Mouse (Mus musculus): ENCODE results near the gene Fto. TPM values are rescaled to one million over a fixed set of nuclear protein-coding genes. Genes with fewer than 3 reads are reported as not detected.

Gene Fto
- polyA plus RNA-seq, 1 experiment from 2014 or later = 120 TPM

DNA sequence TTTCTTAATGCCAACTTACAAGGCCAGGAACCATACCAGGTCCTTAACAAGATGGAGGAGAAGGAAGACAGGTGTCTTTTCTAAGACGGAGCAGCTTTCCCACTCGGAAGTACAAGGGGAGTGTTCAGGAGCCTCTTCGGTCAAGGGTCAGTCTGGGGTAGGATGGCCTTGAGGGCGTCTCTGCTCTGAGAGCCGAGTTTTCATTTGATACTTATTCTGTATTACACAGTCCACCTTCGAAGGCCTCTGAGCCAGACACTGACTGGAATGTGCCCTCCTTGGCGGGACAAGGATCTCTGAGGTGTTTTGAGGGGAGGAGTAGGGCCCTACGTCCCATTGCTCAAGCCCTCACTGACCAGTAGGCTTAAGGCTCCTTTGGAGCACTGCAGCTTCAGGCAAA lies 292.6 kb downstream of the Fto start:
- no peak overlapping the region for H3K9ac ChIP-seq
- H3K36me3 ChIP-seq = no peaks in the 10 kb centered on the region
- no peak overlapping the region for H3K4me2 ChIP-seq
- no peak for ATAC-seq (ENCODE audit: low read depth)
- no peaks in the 10 kb centered on the region for H3K9me3 ChIP-seq
- peaks cover 36% of the 10 kb centered on the region for H3K27me3 ChIP-seq
- H3K4me1 ChIP-seq (replicated peaks) = peaks cover 2% of the 10 kb centered on the region
- no peak overlapping the region for H3K4me3 ChIP-seq
- 87% methylated on average over 8 of the region's 8 CpGs for WGBS
- H3K27ac ChIP-seq (replicated peaks) = no peak overlapping the region

DNA sequence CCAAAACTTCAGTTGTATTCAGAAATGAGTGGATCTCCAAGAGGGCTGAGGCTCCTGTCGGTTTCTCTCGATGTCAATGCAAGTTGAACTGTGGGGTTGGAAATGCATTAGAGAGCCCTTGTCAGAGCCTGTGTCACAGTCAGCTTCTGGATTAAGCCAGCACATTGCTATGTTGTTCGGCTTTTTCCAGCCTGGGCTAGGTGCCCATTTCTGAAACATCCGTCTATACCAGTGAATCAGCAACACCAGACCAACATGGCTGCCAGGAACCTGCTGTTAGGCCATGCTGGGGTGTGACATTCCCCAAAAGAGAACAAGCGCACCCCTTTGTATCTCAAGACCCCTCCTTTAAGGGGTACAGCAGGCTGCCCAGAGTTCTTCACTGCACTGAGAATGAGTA lies 293.8 kb downstream of the Fto start:
- ATAC-seq (ENCODE audit: low read depth) = no peak
- H3K27ac ChIP-seq (replicated peaks) = no peak overlapping the region
- H3K4me2 ChIP-seq = no peak overlapping the region
- H3K36me3 ChIP-seq = no peaks in the 10 kb centered on the region
- H3K4me1 ChIP-seq (replicated peaks) = peaks cover 14% of the 10 kb centered on the region
- no peaks in the 10 kb centered on the region for H3K9me3 ChIP-seq
- peaks cover 47% of the 10 kb centered on the region for H3K27me3 ChIP-seq
- no peak overlapping the region for H3K9ac ChIP-seq
- H3K4me3 ChIP-seq = no peak overlapping the region
- 81% methylated on average over 5 of the region's 5 CpGs for WGBS

DNA sequence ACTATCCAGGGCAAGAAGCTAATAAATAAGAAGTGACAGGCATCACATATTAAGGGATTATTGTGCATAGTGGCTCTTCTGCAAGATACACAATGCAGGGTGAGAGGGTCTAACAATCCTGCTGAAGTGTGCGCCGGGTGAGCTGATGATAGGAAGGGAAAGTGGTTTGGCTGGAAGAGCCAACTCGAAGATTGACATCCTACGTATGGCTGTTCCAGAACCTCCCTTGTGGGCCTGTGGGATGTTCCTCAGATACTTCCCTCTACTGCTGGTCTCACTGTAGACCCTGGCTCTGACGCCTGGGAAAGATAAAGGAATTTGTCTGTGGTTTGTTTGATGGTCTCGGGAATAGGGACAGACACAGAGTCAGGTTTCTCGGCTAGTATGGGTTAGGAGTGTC lies 297.9 kb downstream of the Fto start:
- no peak overlapping the region for H3K4me2 ChIP-seq
- H3K4me1 ChIP-seq (replicated peaks) = peaks cover 52% of the 10 kb centered on the region
- H3K27ac ChIP-seq (replicated peaks) = no peak overlapping the region
- no peaks in the 10 kb centered on the region for H3K36me3 ChIP-seq
- H3K9me3 ChIP-seq = no peaks in the 10 kb centered on the region
- no peak overlapping the region for H3K4me3 ChIP-seq
- H3K9ac ChIP-seq = no peak overlapping the region
- ATAC-seq (ENCODE audit: low read depth) = no peak
- 62% methylated on average over 7 of the region's 7 CpGs for WGBS
- peaks cover 77% of the 10 kb centered on the region for H3K27me3 ChIP-seq

DNA sequence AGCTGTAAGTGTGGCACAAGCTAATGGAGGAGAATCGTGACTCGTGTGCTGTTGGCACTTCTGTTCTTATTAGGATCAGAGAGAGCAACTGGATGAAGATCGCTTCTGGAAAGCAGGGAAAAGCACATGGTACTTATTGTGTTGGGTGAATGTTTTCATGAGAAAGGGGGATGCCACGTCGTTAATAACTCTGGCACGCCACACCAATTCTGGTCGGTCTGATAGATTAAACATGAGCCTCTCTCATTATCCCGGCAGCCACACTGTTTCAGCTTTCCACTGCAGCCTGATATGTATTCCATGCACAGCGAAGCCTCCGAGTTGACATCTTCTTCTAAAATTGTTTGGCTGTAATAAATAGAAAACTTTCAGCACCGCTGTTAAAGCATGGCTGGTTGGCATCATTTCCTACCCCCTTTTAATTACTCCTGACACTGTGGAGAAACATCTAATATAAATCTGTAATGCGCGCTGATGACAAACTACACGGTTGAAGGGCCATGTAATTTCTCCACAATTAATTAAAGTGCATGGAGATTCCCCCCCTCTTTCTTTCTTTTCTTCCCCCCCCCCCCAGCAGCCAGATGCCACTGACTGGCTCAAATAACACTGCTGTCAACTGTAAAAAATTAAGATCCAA lies 298.5 kb downstream of the Fto start:
- peak; percentile 55 for ATAC-seq (ENCODE audit: low read depth)
- 0 out of 2 replicates have a peak overlapping the region, but pooled peaks have one; percentile 17 for H3K4me2 ChIP-seq
- no peak overlapping the region for H3K27ac ChIP-seq (replicated peaks)
- H3K4me3 ChIP-seq = no peak overlapping the region
- no peaks in the 10 kb centered on the region for H3K9me3 ChIP-seq
- no peaks in the 10 kb centered on the region for H3K36me3 ChIP-seq
- H3K4me1 ChIP-seq (replicated peaks) = peaks cover 53% of the 10 kb centered on the region
- WGBS = 24% methylated on average over 14 of the region's 14 CpGs
- H3K9ac ChIP-seq = no peak overlapping the region
- H3K27me3 ChIP-seq = peaks cover 78% of the 10 kb centered on the region

DNA sequence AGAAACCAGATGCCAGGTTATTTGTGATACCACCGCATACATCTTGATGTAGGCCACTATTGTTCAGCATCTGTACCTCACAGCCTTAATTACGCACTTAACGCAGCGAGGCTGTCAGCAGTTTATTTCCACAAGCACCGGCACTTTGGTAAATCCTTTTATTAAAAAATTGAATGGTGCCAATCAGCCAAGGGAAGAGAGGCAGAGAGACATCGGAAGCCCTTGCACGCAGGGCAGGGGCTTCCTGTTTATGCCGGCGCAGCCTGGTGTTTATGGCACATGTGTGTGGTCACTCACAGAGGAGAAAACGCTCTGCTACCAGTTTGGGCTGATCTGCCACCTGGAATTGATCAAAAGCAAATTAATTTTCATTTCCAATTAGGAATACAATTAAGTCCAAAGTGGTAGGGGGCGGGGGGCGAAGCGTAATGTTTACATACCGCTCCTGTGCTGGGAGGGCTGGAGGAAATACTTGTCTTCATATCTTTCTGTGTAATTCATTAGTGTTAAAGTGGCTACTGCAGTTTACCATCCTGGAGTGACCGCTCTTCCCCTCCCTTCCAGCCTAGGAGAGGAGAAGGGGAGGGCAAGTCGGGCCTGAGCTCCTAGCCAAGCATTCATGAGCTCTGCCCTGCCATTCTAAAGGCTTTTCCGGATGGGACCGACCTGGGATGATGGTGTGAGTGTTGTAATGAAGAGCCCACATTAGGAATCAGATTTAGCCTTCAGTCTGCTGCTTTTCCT lies 299.2 kb downstream of the Fto start:
- no peak overlapping the region for H3K27ac ChIP-seq (replicated peaks)
- peak overlapping the region; percentile 17; the same call in 1 of the 2 replicates for H3K4me2 ChIP-seq
- H3K36me3 ChIP-seq = no peaks in the 10 kb centered on the region
- H3K27me3 ChIP-seq = peaks cover 82% of the 10 kb centered on the region
- 22% methylated on average over 18 of the region's 18 CpGs for WGBS
- H3K4me3 ChIP-seq = no peak overlapping the region
- peaks cover 59% of the 10 kb centered on the region for H3K4me1 ChIP-seq (replicated peaks)
- no peaks in the 10 kb centered on the region for H3K9me3 ChIP-seq
- peak; percentile 48; the same call in 1 of the 2 replicates for ATAC-seq (ENCODE audit: low read depth)
- no peak overlapping the region for H3K9ac ChIP-seq

DNA sequence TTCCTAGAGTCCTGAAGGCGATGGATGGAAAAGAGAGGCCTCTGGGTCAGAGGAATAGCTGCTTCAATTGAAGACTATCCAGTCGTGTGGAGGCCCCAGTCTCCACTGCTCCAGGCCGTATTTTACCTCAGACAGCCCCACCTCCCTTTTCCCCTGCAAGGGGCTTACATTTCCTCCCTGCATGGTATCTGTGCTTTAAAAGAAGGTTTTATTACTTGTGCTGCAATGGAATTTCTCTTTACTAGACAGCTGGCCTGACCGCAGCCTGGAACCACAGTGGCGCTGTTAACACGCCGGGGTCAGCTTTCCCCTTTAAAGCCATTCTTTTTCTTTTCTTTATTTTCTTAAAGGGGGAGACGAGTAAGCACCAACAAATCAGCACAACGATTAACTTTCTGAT lies 300.3 kb downstream of the Fto start:
- Histone ChIP-seq H3K9me3 (no peaks in the 10 kb centered on the region), H3K36me3 (no peaks in the 10 kb centered on the region), H3K4me1 (replicated peaks) (peaks cover 70% of the 10 kb centered on the region), H3K9ac (no peak overlapping the region), H3K27ac (replicated peaks) (no peak overlapping the region), H3K27me3 (peaks cover 79% of the 10 kb centered on the region), H3K4me3 (no peak overlapping the region), H3K4me2 (no peak overlapping the region)
- ATAC-seq (ENCODE audit: low read depth) = no peak
- WGBS = 6% methylated on average over 9 of the region's 9 CpGs

DNA sequence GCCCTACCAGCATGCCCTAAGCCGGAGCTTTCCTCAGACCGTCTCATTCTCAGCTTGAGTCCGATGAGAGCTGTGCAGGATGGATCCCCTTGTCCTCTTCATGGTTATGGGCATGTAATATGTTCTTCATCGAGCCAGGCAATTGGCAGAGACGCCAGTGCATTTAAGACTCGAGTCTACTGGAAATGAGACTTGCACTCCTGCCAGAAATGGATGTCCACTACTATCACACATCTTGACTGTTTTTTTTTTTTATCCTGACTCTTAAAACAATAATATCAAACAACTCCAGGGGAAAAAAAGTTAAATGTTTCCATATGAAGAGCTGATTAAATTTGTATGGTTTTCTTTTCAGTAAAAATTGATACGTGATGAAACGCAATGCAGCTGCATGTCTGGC lies 301.9 kb downstream of the Fto start:
- WGBS = 80% methylated on average over 8 of the region's 8 CpGs
- no peak for ATAC-seq (ENCODE audit: low read depth)

DNA sequence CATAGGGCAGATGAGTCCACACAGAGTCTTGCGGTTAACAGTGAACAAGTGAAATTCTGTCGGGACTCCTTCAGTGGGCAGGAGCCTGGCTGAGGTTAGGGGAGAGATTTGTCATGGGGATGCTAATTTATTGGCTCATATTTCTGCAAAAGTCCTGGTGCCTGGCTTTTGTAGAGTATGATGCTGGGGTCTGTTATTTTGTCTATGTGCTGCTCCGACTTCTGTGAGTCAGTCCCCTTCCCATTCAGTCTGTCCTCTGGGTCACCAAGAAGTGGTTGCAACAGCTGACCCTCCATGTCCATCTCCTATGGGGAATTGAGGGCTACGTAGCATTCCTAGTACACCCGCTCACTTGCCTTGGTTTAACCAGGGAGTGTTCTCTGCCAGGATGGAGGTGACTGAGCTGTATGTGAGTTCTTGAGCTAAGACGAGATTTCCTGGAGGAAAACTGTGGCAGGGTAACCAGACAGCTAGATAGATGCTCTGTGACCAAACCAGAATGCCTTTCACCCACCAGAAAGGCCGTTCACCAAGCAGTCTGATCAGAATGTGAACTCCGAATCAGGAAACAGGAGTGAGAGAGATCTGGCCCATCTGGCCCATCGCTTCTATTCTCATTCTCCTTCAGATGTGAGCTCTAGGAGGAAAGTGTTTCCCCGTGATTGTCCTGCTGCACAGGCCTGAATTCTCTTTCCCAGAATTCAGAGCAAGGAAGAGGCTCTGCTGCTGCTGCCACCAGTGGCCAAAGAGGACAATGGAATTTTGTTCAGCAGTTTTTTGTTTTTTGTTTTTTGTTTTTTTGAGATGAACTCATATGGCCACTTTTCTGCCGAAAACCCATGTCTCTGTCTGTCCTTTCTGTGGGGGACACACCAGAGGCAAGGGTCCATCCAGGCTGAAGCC lies 302.7 kb downstream of the Fto start:
- Histone ChIP-seq H3K4me1 (replicated peaks) (peaks cover 70% of the 10 kb centered on the region), H3K4me3 (no peak overlapping the region), H3K27ac (replicated peaks) (no peak overlapping the region), H3K36me3 (no peaks in the 10 kb centered on the region), H3K9ac (no peak overlapping the region), H3K27me3 (peaks cover 79% of the 10 kb centered on the region), H3K4me2 (no peak overlapping the region), H3K9me3 (no peaks in the 10 kb centered on the region)
- no peak for ATAC-seq (ENCODE audit: low read depth)
- WGBS = 65% methylated on average over 11 of the region's 11 CpGs

More for the DNA sequence above, 301.9 kb downstream of the Fto start:
- peaks cover 80% of the 10 kb centered on the region for H3K27me3 ChIP-seq
- H3K4me1 ChIP-seq (replicated peaks) = peaks cover 73% of the 10 kb centered on the region
- no peak overlapping the region for H3K4me2 ChIP-seq
- H3K4me3 ChIP-seq = no peak overlapping the region
- H3K27ac ChIP-seq (replicated peaks) = no peak overlapping the region
- H3K36me3 ChIP-seq = no peaks in the 10 kb centered on the region
- H3K9me3 ChIP-seq = no peaks in the 10 kb centered on the region
- H3K9ac ChIP-seq = no peak overlapping the region

DNA sequence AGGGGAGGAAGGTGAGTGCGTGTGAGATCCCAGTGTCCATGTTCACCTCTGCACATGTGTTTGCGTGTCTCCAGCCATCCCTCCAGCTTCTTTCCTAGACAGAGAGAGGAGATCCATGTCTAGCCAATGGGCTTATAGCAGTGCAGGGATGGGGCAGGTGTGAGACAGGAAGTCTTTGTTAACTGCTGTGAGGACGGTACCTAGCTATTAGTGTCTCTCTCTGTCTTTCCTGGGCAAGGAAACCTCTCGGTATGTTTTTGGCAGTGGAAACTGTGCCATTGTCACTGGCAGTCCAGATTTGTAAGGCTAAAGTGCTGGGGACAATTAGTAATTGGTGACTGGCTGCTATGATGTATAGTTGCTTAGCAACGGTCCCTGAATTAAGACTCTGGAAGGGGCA lies 304.4 kb downstream of the Fto start:
- Histone ChIP-seq H3K27ac (replicated peaks) (no peak overlapping the region), H3K36me3 (no peaks in the 10 kb centered on the region), H3K4me1 (replicated peaks) (peaks cover 64% of the 10 kb centered on the region), H3K4me2 (0 out of 2 replicates have a peak overlapping the region, but pooled peaks have one; percentile 1), H3K4me3 (no peak overlapping the region), H3K27me3 (peaks cover 81% of the 10 kb centered on the region), H3K9ac (no peak overlapping the region), H3K9me3 (no peaks in the 10 kb centered on the region)
- 46% methylated on average over 5 of the region's 5 CpGs for WGBS
- no peak for ATAC-seq (ENCODE audit: low read depth)

DNA sequence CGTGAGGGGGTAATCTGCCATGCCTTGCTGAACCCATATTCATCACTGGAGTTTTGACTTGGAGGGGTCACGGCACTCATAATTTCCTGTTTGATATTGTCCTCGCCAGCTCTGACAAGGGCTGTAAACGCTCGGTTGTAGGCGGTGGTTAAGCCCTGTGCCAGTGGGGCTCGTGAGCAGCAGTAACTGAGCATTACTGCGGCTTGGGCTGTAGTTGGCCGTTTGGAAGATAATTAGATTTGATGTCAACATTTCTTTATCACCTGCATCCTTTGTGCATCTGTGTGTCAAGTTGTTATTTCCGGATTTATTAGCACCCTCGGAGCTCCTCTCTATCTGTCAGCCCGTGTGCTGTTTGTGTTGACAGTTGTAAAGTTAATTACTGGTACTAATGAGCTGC lies 309.4 kb downstream of the Fto start:
- Histone ChIP-seq H3K27me3 (peaks cover 69% of the 10 kb centered on the region), H3K9me3 (no peaks in the 10 kb centered on the region), H3K4me1 (replicated peaks) (peaks cover 67% of the 10 kb centered on the region), H3K36me3 (no peaks in the 10 kb centered on the region), H3K4me2 (no peak overlapping the region), H3K27ac (replicated peaks) (no peak overlapping the region), H3K4me3 (no peak overlapping the region), H3K9ac (no peak overlapping the region)
- ATAC-seq (ENCODE audit: low read depth) = no peak
- 12% methylated on average over 12 of the region's 12 CpGs for WGBS

DNA sequence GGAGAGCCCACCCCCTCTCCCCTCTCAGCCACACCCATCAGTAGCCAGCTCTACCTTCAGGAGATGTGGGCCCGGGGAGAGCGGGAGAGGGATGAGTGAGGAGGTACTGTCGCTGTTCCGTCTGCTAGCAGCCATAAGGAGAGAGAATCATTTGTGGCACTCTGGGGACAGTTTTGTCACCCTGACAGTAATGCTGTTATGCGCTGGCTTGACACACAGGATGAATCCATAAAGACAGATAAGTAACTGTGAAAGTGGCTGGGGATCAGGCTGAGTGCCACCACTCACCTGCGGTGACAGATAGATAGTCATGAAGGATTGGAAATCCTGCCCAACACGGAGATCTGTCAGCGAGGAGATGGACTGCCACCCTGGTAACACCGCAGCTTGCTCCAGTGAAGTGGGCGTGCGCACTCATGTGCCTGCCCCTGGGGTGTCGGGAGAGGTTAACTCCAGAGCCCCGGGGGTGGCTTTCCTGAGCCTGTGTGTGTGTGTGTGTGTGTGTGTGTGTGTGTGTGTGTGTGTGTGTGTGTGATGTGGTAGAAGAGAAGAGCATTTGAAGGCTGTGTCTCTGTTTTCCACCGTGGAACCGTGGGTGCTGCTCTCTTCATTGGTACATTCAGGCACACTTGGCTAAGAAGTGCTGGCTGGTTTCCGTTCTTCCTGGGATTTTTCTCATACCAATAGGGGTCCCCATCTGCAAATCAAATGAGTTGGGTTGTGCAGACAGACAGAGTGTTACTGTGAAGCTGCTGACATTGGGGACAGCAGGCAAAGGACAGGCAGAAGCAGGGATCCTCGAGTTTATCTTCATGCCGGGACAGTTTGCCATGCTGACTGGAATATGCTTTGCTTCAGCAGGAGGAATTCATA lies 312.6 kb downstream of the Fto start:
- peak; percentile 29; the same call in 1 of the 2 replicates for ATAC-seq (ENCODE audit: low read depth)
- H3K4me2 ChIP-seq = no peak overlapping the region
- H3K27ac ChIP-seq (replicated peaks) = no peak overlapping the region; the same call in 1 of the 2 replicates
- no peak overlapping the region for H3K9ac ChIP-seq
- H3K4me1 ChIP-seq (replicated peaks) = peaks cover 77% of the 10 kb centered on the region
- H3K9me3 ChIP-seq = no peaks in the 10 kb centered on the region
- H3K27me3 ChIP-seq = peaks cover 66% of the 10 kb centered on the region
- H3K36me3 ChIP-seq = no peaks in the 10 kb centered on the region
- no peak overlapping the region for H3K4me3 ChIP-seq
- 12% methylated on average over 18 of the region's 18 CpGs for WGBS
